Mouse (Mus musculus) right cerebral cortex, postnatal 25 days (tissue): ENCODE results near the gene Ttc32.
"Not testable (repeated sequence)": the region's sequence is repeated elsewhere in the genome, so short reads cannot be mapped to it uniquely, and the experiment has no call there.

Experiments used
- DNase-seq: peaks from one replicate; pipeline ENCODE4 v3.0.0; 2022

Ttc32 gene

DNA sequence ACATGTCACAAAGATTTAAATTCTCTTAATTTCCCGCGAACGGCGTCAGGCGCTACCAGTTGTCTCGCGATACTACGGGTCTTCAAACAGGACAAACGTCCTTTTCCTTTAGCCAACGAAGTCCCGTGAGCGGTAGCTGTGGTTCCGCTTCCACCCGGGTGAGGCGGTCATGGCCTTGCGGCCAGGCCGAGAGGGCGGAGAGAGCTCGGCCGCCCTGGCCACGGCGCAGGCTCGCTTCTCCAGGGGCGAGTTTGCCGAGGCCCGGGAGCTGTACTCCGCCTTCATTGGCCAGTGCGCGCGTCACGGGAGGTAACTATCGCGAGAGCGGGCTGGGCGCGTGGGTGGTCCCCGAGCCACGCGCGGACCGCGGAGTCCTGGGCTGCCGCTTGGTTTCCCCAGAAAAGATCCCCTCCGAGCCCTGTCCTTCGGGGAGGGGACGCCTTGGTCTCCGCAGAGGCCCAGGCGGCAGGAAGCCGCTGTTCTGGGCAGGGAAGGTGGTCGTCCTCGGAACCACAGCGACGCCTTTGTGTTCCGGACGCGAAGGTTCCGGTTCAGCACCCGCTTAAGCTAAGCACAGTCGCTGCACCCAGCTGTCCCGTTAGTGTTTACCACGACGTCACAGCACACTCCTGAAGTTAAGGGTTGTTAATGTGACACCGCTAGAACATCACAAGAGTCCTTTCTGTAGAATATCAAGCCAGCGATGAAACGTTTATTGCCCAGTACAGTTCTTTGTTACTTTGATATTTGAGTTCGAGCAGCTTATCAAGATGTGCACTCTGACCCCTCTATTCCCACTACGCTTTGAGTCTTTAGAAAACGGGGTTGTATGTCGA, at the start of gene Ttc32:
Ttc32 (plus strand) TSS at position 110 of the 836 bp plus-strand sequence.
- peak; percentile 97 for DNase-seq

DNA sequence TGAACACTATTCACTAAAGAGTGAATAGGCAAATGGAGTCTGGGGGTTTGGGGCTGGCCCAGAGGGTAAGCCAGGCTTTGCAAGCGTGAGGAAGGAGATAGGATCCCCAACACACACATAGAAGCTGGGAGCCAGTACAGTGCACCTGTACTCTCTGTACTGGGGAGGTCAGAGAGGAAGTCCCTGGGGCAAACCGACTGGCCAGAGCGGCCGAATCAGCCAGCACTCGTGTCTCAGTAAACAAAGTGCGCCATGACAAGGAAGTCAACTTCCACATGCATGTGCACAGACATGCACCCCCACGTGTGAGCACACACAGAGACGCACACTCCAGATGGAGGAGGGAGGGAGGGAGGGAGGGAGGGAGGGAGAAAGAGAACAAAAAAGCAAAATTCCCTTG, 36.6 kb upstream of the Ttc32 start:
- DNase-seq: no peak

DNA sequence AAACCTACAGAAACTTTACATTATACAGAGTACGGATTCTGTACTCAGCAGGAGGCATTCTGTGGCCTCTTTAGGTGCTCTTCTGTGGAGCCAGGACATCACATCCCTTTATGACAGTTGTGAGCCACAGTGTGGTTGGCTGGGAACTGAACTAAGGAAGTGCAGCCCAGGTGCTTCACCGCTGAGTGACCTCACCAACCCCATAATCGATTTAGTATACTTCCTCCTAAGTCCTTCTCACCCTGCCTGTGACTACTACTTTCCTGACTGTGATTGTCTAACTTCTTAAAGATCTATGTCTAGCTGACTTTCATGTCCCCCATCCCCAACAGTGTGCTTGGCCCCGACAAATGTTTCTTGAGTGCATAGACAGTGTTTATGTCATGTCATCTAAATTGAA, 31.5 kb upstream of the Ttc32 start:
- DNase-seq: no peak

DNA sequence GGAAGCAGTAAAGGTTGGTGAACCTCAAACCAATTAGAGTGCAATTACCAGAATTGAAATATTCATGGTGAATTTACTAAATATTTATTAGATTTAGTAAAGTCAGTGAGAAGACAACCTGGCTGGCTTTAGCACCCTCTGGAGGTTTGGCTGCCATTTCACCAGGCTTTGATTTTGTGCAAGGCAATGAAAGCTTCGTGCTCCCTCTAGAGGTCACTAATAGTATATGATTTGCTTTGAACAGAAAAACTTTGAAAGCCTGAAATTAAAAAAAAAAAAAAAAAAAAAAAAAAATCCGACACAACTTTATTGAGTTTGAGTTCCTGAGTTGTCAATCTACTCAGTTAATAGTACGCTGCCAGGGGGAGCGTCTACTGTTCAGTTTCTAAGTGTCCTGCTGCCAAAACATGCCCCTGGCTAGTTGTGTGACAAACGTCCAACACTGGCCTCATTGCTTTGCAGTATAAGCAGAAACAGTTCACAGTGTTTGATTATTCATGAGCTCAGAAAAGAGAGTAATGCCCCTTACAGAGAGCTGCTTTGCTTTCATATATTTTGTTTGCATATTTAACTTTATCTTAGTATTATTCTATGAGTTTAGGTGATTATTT, 27.7 kb upstream of the Ttc32 start:
- peak; percentile 20 for DNase-seq

DNA sequence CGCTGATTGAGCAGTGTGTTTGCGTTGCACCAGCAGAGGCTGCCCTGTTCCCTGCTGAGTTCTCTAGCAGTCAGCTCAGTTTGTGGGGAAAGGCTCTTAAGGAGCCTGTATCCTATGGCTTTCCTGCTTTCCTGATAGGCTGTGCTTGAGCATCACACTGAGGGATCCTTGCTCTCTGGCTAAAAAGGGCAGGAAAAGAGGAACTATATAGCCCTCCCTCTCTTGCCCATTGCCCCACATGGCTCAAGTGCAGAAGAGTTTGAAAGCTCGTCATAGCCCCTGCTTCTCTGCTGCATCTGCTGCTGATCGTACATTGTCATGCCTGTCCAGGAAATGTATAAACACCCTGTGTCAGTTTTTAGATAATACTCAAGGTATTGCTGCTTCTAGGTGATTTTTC, 22.7 kb upstream of the Ttc32 start:
- DNase-seq: no peak

DNA sequence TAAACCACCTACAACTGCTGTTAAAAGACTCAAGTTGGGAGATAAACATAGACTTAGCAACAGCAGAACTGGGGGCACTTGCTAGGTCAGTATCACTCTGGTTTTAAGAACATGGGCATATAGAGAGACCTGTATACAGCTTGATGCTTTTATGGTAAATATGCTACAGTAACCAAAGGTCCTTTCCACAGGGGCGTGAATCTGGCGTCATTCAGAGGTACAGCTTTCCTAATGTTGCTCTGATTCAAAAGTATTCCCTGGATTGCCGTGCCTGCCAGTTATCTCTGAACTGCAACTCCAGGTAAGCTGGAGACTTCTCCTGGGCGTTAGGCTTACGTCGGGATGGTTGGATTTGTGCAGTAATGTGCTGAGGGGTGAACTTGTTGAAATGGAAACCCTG, 22.0 kb upstream of the Ttc32 start:
- no peak for DNase-seq

DNA sequence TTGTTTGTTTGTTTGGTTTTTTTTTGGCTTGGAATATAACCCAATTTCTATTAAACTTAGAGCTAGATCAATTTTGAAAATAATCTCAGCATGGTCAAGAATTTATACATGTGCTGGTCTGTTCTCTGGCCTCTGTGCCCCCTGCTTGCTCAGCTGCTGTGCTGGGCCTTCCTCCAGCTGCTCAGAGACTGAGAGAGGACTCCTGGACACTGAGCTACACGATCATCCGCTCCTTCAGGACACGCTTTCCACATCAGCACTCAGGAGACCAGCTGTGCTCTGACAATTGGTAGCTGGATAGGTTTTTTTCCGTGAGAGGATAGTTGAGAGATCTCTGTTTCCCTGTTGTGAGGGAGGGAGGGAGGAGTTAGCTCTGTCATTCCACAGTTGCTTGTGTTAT, 19.5 kb upstream of the Ttc32 start:
- no peak for DNase-seq

DNA sequence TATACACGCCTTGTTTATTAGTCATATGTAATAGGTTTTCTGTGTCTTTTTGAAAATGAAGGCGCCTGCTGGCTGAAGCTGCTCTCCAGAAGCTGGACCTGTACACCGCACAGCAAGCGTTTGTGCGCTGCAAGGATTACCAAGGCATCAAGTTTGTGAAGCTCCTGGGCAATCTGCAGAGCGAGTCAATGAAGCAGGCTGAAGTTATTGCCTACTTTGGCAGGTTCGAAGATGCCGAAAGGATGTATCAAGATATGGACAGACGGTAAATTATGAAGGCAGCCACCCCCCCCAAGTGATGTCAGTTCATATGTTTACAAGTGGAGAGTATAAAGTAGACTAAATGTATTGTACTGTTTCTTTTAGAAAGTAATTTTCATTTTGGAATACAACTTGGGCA, 13.4 kb upstream of the Ttc32 start:
- DNase-seq: no peak

DNA sequence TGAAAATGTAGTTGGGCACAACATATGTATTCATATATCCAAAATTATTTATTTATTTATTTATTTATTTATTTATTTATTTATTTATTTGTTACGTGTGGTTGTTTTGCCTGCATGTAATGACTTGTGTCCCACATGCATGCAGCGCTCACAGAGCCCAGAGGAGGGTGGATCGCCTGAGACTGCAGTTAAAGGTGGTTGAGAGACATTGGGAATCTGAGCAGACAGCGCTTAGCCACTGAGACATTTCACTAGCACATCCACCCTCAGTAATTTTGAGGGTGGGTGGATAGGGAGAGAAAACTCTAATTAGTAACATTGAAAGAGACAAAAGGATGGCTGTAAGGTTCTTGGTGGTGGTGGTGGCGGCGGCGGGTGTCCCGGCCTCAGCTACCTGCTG, 9.4 kb upstream of the Ttc32 start:
- no peak for DNase-seq

DNA sequence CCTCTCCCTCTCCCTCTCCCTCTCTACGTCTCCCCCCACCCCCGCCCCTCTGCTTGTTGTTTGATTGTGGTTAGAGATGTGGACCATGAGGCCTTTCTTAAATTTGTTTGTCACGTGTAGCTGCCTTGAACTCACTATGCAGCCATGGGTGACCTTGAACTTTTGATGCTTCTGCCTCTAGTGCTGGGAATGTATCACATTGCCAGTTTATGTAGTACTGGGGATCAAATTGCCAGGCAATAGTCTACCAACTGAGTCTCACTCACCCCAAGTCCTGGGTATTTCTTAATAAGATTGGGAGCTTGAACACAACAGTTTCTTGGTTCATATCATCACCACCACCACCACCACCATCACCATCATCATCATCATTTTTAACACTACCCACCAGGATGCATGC, 8.8 kb upstream of the Ttc32 start:
- DNase-seq: no peak

DNA sequence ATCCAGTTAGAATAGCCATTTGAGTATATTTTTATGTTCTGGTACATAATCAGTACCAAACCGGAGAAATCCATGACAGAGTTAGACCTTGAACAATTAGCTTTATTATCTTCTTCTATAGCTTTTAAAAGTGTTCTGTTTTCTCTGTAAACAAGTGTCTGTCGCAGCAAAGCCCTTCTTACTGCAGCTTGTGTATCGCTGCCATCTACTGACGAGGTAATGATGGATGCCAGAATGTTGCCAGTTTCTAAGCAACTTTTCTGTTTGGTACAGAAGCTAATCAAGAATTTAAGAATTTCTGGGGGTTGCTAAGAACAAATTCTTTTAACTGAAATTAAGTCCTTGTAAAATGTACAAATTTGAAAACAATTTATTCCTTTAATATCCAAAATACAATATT, 6.8 kb upstream of the Ttc32 start:
- DNase-seq: no peak

DNA sequence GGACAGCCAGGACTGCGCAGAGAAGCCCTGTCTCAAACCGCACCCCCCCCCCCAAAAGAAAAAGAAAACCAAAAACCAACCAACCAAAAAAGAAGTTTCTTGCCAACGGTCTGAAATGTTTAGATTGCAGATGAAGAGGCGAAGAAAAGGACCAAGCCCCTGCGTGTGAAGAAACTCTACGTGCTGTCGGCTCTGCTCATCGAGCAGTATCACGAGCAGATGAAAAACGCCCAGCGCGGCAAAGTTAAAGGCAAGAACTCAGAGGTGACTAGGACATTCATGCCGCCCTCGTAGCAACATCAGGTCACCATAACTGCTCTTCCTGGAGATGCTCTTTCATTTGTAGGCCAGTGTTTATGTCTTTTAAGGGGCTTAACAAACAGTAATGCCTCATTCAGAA, 5.7 kb upstream of the Ttc32 start:
- no peak for DNase-seq

DNA sequence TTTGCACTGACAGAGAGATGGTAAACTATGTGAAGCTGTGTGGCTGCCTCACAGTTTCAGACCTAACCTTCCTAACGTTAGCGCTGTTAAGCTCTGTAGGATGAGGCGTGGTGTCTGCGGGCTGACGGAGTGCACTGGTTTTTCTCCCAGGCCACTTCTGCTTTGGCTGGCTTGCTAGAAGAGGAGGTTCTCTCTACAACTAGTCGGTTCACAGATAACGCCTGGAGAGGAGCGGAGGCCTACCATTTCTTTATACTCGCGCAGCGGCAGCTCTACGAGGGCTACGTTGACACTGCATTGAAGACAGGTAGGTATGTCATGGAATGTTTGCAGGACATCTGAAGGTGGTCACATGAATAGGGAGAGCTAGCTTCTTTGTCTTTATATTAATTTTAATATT, 5.1 kb upstream of the Ttc32 start:
- DNase-seq: no peak

DNA sequence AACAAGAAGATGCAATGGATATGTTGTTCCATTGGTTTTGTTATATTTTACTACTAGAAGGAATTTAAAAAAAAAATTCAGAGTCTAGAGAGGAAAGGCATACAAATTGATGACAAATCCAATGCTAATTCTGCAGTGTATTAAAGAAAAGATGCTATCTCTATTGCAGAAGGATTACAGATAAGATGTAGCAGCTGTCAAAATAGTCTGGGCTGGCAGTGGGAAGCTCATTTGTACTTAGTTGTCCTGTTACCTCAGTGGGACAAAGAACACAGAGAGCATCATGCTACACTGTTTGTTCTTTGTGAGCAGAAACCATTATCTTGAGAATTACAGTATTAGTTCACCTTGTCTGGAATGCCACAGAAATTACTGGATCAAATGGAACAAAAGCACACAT, 3.0 kb upstream of the Ttc32 start:
- DNase-seq: no peak

DNA sequence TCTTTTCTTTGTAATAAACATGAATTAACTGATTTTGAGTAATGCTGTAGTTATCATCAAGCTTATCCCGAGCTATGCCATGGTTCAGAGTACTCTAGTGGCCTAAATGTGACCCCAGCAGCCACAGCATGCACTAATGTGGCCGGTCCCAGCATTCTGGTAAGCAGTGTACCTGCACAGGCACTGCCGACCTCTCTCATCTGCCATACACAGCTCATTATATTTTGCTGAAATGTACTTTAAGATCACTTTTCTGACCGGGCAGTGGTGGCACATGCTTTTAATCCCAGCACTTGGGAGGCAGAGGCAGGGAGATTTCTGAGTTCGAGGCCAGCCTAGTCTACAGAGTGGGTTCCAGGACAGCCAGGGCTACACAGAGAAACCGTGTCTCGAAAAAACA, 981 bp upstream of the Ttc32 start:
- not testable (repeated sequence) for DNase-seq

DNA sequence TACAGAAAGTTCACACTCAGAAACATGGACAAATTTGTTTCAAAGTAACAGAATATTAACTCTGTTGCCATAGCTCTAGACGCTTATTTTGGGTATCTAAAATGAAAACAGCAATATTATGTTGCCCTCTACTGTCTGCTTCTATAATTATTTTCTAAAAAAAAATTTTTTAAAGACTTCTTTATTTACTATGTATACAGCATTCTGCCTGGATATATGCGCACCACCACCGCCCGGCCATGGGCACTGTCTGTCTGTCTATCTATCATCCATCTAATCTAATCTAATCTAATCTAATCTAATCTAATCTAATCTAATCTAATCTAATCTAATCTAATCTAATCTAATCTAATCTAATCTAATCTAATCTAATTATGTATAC, 300 bp upstream of the Ttc32 start:
- DNase-seq: no peak

DNA sequence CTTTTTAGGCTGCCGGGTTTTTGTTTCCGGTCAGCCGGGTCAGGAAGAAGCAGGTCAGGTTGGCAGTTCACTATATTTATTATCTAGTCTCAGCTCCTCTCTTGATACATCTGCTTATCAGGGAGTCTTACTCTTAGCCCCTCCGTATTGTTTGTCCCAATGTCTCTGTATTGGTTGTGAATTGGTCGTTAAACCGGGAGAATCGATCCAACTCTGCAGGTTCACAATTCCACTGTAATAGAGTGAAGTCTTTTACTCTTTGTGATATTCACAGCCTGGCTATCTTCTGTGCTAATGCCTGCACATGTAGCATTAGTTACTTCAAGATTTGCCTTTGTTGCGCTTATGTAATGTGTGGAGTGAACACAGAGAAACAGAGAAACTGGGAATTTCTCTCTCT, 1.4 kb downstream of the Ttc32 start:
- no peak for DNase-seq

DNA sequence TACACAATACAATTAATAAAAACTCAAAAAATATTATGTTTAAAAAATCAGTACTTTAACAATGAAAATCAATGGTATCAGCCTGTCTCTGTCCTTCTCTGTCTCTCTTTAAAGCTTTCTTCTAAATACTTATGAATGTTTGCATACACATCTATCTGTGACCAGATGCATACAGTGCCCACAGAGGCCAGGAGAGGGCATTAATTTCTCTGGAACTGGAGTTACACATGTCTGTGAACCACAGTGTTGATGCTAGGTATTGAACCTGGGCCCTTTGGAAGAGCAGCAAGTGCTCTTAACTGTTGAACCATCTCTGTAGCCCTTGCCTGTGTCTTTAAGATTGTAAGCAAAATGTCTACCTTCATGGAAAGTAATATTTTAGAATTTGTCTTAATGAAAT, 3.3 kb downstream of the Ttc32 start:
- no peak for DNase-seq

DNA sequence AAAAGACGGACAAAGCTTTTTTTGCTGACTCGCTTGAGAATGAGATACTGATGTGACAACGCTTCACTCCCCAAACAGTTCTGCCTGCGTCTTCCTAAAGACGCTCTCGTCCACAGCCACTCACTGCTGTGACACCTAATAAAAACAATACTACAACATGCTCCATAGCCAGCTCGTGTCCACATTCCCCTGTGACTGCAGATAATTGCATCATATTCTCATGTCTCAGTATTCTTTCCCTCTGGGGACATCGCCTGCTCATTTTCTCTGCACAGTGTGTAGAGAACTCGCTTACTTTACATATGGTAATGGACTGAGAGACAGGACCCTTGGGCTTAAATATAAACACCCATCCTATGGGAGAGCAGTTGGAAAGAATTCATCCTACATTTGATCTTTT, 6.6 kb downstream of the Ttc32 start:
- no peak for DNase-seq

DNA sequence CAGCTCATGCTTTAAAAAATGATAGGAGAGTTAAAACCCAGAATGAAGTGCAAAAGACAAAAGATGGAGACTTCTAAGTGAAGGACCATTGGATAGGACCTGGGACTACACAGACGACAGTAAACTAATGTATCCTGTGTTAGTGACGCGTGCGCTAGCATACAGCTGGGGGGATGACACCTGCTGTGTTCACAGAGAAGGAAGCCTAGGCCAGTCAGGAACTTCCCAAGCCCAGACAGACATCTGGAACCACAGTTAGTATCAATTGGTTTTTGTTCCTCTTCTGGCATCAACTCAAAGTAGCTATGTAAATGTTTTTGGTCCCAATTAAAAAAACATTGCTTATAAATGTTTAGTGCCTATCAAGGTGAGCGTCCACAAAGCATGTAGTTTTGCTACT, 10.4 kb downstream of the Ttc32 start:
- no peak for DNase-seq

DNA sequence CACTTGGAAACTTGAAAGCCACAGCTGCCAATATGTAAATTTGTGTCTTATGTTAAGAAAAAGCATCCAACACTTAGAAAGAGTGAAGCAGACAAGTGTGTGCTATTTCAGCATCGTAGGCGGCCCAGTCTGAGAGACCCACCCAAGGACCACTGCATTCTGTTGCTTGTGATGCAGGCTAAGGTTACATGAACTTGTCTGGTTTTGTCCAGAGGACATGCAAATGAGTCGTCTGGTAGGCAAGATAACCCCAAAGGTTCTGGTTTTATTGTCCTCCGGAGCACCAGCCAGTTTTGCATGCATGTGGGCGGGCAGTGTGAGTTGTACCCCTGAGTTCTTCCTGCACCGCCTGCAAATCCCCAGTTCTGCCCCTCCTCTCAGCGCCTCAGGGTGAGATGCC, 10.9 kb downstream of the Ttc32 start:
- no peak for DNase-seq

DNA sequence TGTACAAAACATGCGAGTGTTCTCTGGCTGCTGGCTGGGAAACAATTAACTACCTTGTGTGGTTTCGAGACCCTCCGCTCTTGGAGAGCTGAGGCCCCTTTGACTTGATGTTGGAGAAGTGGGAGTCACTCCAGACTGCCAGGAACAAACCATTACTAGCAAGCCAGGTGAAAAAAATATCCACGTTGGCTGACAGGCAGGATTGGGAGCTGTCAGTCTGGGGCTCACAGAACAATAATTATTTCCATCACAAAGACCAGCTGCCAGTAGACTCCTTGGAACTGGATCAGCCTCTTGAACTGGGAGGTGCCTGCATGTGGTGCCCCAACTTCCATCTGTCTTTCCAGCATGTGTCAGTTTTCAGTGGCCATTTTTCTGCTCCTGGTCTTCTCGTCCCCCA, 12.5 kb downstream of the Ttc32 start:
- DNase-seq: no peak

DNA sequence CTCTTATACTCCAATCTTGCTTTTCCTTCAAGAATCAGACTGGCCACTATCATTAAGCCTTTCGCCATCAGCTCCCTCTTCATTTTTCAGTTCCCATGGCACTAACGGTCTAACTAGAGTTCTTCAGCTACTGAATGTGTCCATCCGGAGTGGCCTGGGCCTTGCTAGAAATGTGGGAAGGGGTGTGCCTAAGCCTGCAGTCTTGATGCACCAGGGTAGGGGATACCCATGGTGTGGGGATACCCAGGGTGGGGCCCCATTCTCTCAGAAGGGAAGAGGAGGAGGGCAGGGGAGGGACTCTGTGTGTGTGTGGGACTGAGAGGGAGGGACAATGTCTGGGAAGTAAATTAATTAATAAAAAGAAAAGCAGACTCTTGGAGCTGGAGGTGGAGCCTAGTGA, 13.0 kb downstream of the Ttc32 start:
- no peak for DNase-seq

DNA sequence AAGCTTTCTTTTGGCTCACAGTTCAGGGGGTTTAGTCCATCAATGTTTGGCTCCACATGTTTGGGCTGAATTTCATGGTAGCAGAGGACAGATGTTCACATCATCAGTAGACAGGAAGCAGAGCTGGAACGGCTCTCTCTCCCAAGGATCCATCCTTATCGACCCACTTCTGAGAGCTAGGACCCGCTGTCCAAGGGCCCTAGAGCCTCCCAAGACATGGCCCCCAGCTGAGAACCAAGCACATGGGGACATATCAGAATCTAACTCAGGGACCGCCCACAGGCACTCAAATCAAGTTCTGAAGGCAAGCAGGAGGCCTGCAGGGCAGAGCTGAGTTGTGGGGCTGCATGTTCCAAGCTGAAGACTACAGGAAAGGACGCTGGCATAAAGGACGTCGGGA, 14.9 kb downstream of the Ttc32 start:
- DNase-seq: no peak

DNA sequence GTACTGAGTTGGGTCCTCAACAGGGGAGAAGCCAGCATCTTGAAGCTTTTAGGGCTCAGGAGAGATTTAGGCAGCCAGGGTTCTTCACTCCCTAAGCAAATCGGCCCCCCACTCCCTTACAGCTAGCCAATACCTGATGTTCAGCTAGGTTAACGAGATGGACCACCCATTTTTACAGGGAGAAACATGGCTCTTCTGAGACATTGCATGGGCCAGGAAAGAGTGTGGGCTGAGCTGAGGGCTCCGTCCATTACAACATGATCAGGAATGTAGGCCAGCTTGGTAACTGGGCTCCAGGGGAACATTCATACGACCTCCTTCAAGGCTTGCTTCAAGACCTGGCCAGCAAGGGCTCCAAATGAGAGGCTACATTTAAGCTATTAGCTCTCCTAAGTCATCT, 16.9 kb downstream of the Ttc32 start:
- no peak for DNase-seq
